Mouse (Mus musculus) myocyte (in vitro differentiated cells): ENCODE results near the gene Ptprd. TPM values are rescaled to one million over a fixed set of nuclear protein-coding genes. Genes with fewer than 3 reads are reported as not detected.
A peak's percentile ranks its signal among the peaks of the same experiment; 100 is the strongest.

Experiments
- H3K27me3 ChIP-seq: one replicate; pipeline ENCODE4 v1.6.1; 2011; ENCODE audit not compliant: control insufficient read depth, insufficient read depth, insufficient read length
- H3K36me3 ChIP-seq: one replicate; pipeline ENCODE4 v1.6.1; 2011; ENCODE audit not compliant: control insufficient read depth, insufficient read depth
- H3K4me2 ChIP-seq: one replicate; pipeline ENCODE4 v1.6.1; 2011; ENCODE audit warnings: low read depth, control low read depth
- H3K4me3 ChIP-seq: one replicate; pipeline ENCODE4 v1.5.1; 2011; ENCODE audit warnings: mild to moderate bottlenecking, control low read depth, moderate library complexity
- H3K79me2 ChIP-seq: one replicate; pipeline ENCODE4 v1.6.1; 2011; ENCODE audit not compliant: control insufficient read depth, insufficient read depth
- H3ac ChIP-seq: one replicate; pipeline ENCODE4 v1.6.1; 2011; ENCODE audit not compliant: control insufficient read depth, insufficient read length
- CEBPB ChIP-seq: IDR thresholded peaks from 2 replicates; pipeline ENCODE4 v1.6.1; 2011; ENCODE audit warnings: mild to moderate bottlenecking, moderate library complexity; ENCODE audit not compliant: poor library complexity, insufficient read depth, severe bottlenecking
- E2F4 ChIP-seq: IDR thresholded peaks from one replicate; pipeline ENCODE4 v1.6.1; 2011; ENCODE audit warnings: mild to moderate bottlenecking, control low read depth, moderate library complexity; ENCODE audit not compliant: insufficient read depth
- MAX ChIP-seq: IDR thresholded peaks from one replicate; pipeline ENCODE4 v1.6.1; 2011; ENCODE audit warnings: low read depth, mild to moderate bottlenecking, control low read depth
- MYOD1 ChIP-seq, 3 experiments: IDR thresholded peaks; one replicate each; pipeline ENCODE4 v1.6.1; 2011; ENCODE audit warnings: control low read depth in 2 of 3, low read depth in 2 of 3, mild to moderate bottlenecking in 2 of 3, moderate library complexity in 1 of 3; ENCODE audit not compliant: insufficient read length in 2 of 3, control insufficient read depth in 1 of 3
- MYOG ChIP-seq, 3 experiments: IDR thresholded peaks; one replicate each; pipeline ENCODE4 v1.6.1; 2011; ENCODE audit warnings: control low read depth in 2 of 3, low read depth in 2 of 3, mild to moderate bottlenecking in 2 of 3; ENCODE audit not compliant: insufficient read length in 2 of 3, control insufficient read depth in 1 of 3, insufficient read depth in 1 of 3
- POLR2A ChIP-seq: IDR thresholded peaks from one replicate; pipeline ENCODE4 v1.6.1; 2011; ENCODE audit warnings: low read depth, mild to moderate bottlenecking, control low read depth, moderate library complexity; ENCODE audit not compliant: insufficient read length
- POLR2AphosphoS2 ChIP-seq: IDR thresholded peaks from one replicate; pipeline ENCODE4 v1.6.1; 2011; ENCODE audit warnings: low read depth, control low read depth; ENCODE audit not compliant: insufficient read length
- REST ChIP-seq: IDR thresholded peaks from one replicate; pipeline ENCODE4 v1.6.1; 2011; ENCODE audit warnings: mild to moderate bottlenecking, control low read depth, moderate library complexity; ENCODE audit not compliant: insufficient read depth, insufficient read length
- SRF ChIP-seq: IDR thresholded peaks from one replicate; pipeline ENCODE4 v1.6.1; 2011; ENCODE audit warnings: low read depth; ENCODE audit not compliant: control insufficient read depth, insufficient read length
- TCF12 ChIP-seq: IDR thresholded peaks from one replicate; pipeline ENCODE4 v1.6.1; 2011; ENCODE audit warnings: mild to moderate bottlenecking, control low read depth; ENCODE audit not compliant: poor library complexity, insufficient read depth, severe bottlenecking
- TCF3 ChIP-seq: IDR thresholded peaks from one replicate; pipeline ENCODE4 v1.6.1; 2011; ENCODE audit warnings: low read depth, control low read depth; ENCODE audit not compliant: insufficient read length
- USF1 ChIP-seq: IDR thresholded peaks from one replicate; pipeline ENCODE4 v1.6.1; 2011; ENCODE audit warnings: low read depth, mild to moderate bottlenecking, control low read depth, moderate library complexity
- polyA plus RNA-seq: library from polyadenylated mRNA; unstranded; fragments of >200 nt; fragmentation: generic; extraction: Trizol; gene quantifications from one replicate; pipeline ENCODE4 v1.2.1, GENCODE M21; 2012; ENCODE audit warnings: missing spikeins

Ptprd gene
- polyA plus RNA-seq, 1 experiment, result 2.9 TPM

- no peaks in the 10 kb centered on the region for H3K27me3 ChIP-seq
- no peaks in the 10 kb centered on the region for H3K79me2 ChIP-seq
- no peak overlapping the region for H3ac ChIP-seq
- TF ChIP-seq POLR2AphosphoS2 (no peak), TCF3 (no peak), SRF (no peak), MYOD1 (IDR thresholded peaks at IDR 0.05; ENCODE audit: control insufficient read depth in 1 of 3, insufficient read length in 2 of 3, low read depth in 2 of 3) (no peak), CEBPB (no peak), E2F4 (no peak), POLR2A (no peak), USF1 (no peak), TCF12 (no peak), REST (no peak), MAX (no peak), MYOG (IDR thresholded peaks at IDR 0.05; ENCODE audit: control insufficient read depth in 1 of 3, insufficient read depth in 1 of 3, insufficient read length in 2 of 3, low read depth in 2 of 3) (no peak)
- no peak overlapping the region for H3K4me2 ChIP-seq
- H3K4me3 ChIP-seq, result no peak overlapping the region
- no peaks in the 10 kb centered on the region for H3K36me3 ChIP-seq
These were observed 1628.7 kb downstream of the Ptprd start for GRCm38 (mm10) chr4:76583025-76583424.

- H3K4me3 ChIP-seq, result no peak overlapping the region
- no peaks in the 10 kb centered on the region for H3K36me3 ChIP-seq
- no peak overlapping the region for H3ac ChIP-seq
- H3K79me2 ChIP-seq, result no peaks in the 10 kb centered on the region
- TF ChIP-seq CEBPB (no peak), MAX (no peak), REST (no peak), TCF12 (no peak), POLR2A (no peak), MYOD1 (IDR thresholded peaks at IDR 0.05; ENCODE audit: control insufficient read depth in 1 of 3, insufficient read length in 2 of 3, low read depth in 2 of 3) (no peak), USF1 (no peak), MYOG (IDR thresholded peaks at IDR 0.05; ENCODE audit: control insufficient read depth in 1 of 3, insufficient read depth in 1 of 3, insufficient read length in 2 of 3, low read depth in 2 of 3) (no peak), TCF3 (no peak), E2F4 (no peak), SRF (no peak), POLR2AphosphoS2 (no peak)
- H3K4me2 ChIP-seq, result no peak overlapping the region
- H3K27me3 ChIP-seq, result no peaks in the 10 kb centered on the region
These were observed 1645.8 kb downstream of the Ptprd start for GRCm38 (mm10) chr4:76566006-76566405.

- no peaks in the 10 kb centered on the region for H3K27me3 ChIP-seq
- H3ac ChIP-seq, result no peak overlapping the region
- peak overlapping the region; percentile 2 for H3K4me2 ChIP-seq
- H3K79me2 ChIP-seq, result no peaks in the 10 kb centered on the region
- H3K36me3 ChIP-seq, result no peaks in the 10 kb centered on the region
- no peak overlapping the region for H3K4me3 ChIP-seq
- TF ChIP-seq MYOD1 (IDR thresholded peaks at IDR 0.05; ENCODE audit: control insufficient read depth in 1 of 3, insufficient read length in 2 of 3, low read depth in 2 of 3), result peak; percentile 69 to 87 (median 75)
- TF ChIP-seq POLR2A, result no peak
- no peak for TF ChIP-seq USF1
These were observed 1670.0 kb downstream of the Ptprd start for GRCm38 (mm10) chr4:76541769-76542168.

GRCm38 (mm10) chr4:76532926-76533325, 1678.8 kb downstream of the Ptprd start:
- H3K79me2 ChIP-seq, result no peaks in the 10 kb centered on the region
- H3ac ChIP-seq, result no peak overlapping the region
- H3K4me2 ChIP-seq, result peak overlapping the region; percentile 63
- no peaks in the 10 kb centered on the region for H3K27me3 ChIP-seq
- TF ChIP-seq MYOG (IDR thresholded peaks at IDR 0.05; ENCODE audit: control insufficient read depth in 1 of 3, insufficient read depth in 1 of 3, insufficient read length in 2 of 3, low read depth in 2 of 3) (no peak), MAX (no peak), CEBPB (peak; percentile 82; the same call in 1 of the 2 replicates), TCF3 (no peak), USF1 (peak; percentile 8), REST (no peak), POLR2AphosphoS2 (no peak), POLR2A (no peak), MYOD1 (IDR thresholded peaks at IDR 0.05; ENCODE audit: control insufficient read depth in 1 of 3, insufficient read length in 2 of 3, low read depth in 2 of 3) (no peak), TCF12 (no peak), SRF (no peak), E2F4 (no peak)
- no peaks in the 10 kb centered on the region for H3K36me3 ChIP-seq
- no peak overlapping the region for H3K4me3 ChIP-seq

GRCm38 (mm10) chr4:76525281-76525680, 1686.5 kb downstream of the Ptprd start:
- no peak overlapping the region for H3K4me2 ChIP-seq
- H3K4me3 ChIP-seq, result no peak overlapping the region
- TF ChIP-seq SRF (no peak), MYOG (IDR thresholded peaks at IDR 0.05; ENCODE audit: control insufficient read depth in 1 of 3, insufficient read depth in 1 of 3, insufficient read length in 2 of 3, low read depth in 2 of 3) (no peak), E2F4 (no peak), POLR2AphosphoS2 (no peak), MAX (no peak), TCF12 (no peak), TCF3 (no peak), CEBPB (no peak), REST (no peak), POLR2A (no peak), MYOD1 (IDR thresholded peaks at IDR 0.05; ENCODE audit: control insufficient read depth in 1 of 3, insufficient read length in 2 of 3, low read depth in 2 of 3) (no peak), USF1 (no peak)
- no peaks in the 10 kb centered on the region for H3K27me3 ChIP-seq
- H3K36me3 ChIP-seq, result no peaks in the 10 kb centered on the region
- no peak overlapping the region for H3ac ChIP-seq
- no peaks in the 10 kb centered on the region for H3K79me2 ChIP-seq
